Mouse (Mus musculus) NIH3T3 (cell line): Measurements from ENCODE around the gene Chn1.
A peak's percentile ranks its signal among the peaks of the same experiment; 100 is the strongest.
"Not testable (repeated sequence)": the region's sequence is repeated elsewhere in the genome, so short reads cannot be mapped to it uniquely, and the experiment has no call there.

Source experiments
- DNase-seq: peaks from one replicate; pipeline ENCODE4 v3.0.0-alpha.2; 2012; ENCODE audit warnings: low read depth

The Chn1 gene

DNA sequence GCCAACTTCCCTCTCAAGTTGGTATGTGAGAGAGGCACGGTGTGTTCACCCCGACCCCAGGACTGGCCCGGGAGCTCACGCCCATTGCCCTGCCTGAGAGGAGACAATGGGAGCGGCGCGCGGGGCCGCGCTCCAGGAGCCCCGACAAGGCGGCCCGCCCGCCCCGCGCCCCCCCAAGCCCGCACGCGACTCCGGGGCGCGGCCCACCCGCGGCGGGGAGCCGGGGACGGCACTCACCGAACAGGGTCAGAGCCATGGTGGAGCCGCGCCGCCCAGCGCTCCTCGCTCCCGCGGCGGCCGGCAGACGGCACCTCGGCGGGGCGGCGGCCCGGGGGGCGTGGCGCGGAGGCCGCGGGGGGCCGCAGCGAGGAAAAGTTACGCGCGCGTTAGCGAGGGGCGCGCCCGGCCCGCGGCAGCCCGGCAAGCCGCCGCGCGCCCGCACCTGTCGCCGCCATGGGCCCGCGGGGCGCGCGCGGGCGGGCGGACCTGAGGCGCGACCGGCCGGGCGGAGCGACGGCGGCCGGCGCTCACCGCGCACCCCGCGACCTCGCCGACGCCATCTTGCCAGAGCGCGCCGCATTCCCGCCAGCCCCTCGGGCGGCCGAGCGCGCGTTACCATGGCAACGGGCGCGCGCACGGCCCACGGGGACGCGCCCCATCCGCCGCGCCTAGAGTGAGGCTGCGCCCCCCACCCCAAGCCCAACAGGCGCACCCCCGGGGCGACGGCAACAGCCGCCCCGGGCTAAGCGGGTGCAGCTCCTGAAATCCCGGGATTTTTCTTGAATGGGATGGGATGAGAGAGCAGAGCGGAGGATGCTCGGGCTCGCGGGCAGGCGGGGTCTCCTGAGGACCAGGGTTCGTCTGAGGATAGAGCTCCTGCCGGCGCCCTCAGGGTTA is at the start of gene Chn1:
Gene Chn1, minus strand, starts transcription at position 561 of the 897 bp plus-strand sequence.
- DNase-seq = peak; percentile 23

DNA sequence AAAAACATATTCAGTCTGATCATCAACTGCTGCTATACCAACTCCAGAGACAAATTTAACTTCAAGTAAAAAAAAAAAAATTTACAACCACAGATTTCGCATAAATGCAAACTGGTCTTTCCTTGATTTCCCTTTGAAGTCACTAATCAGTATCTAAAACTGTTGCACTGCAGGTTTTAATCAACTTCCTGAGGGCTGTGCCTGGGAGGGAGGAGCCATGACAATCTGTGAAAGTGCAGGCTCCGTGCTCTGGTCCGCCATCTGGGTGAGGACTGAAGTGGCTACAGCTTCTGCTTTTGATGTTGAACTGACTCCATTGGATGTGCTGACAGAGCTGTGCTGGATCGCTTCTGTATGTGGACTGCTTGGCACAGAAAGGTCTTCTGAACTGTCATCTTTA is 43.6 kb upstream of the Chn1 start:
- DNase-seq = no peak

DNA sequence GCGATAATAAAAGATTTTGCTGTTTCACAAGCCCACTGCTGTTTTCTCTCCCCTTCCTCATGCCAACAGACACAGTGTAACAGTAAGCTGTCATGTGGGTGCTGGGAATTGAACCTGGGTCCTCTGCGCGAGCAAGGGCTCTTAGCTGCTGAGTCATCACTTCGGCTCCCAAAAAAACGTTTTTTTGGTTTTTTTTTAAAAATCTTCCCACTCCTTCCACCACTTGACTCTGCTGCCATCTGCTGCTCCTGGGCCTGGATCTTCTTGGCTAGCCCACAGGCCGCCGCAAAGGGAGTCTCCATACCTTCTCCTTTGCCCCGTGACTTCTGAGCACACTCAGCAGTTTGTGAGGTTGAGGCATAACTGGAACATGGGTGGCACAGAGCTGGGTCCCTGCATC is 32.5 kb upstream of the Chn1 start:
- DNase-seq = peak; percentile 12

DNA sequence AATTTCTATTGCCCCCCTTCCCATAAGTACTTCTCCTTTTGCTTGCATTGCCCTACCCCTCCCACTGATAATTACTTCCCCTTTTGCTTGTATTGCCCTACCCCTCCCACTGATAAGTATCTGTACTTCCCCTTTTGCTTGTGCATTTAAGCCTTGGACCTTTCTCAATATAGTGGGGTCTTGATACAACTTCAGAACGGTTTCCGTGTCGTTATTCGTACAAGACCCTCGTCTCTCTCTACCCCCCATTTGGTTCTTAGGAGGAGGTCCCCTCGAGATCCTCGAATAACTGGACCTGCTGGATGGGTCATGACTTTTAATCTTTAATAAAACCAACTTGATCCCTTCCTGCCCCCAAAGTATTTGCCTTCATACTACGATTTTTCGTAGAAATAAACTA is 25.0 kb upstream of the Chn1 start:
- DNase-seq = not testable (repeated sequence)

DNA sequence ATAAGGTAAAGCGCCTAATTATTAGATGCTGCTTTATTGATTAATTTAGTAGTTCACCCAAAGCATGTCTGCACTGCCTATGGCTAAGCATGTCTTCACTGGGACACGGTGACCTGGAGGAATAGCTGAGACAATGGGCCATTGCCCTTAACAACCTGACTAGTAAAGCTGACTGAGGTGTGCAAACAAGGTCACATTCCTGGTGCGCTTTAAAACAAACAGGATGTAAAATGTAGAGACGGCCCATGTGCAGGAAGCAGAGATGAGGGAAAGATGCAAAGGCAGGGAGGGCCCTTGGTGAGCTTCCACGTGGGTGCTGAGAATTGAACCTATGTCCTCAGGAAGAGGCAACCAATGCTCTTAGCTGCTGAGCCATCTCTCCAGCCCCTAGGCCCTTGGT is 23.6 kb upstream of the Chn1 start:
- DNase-seq = no peak

DNA sequence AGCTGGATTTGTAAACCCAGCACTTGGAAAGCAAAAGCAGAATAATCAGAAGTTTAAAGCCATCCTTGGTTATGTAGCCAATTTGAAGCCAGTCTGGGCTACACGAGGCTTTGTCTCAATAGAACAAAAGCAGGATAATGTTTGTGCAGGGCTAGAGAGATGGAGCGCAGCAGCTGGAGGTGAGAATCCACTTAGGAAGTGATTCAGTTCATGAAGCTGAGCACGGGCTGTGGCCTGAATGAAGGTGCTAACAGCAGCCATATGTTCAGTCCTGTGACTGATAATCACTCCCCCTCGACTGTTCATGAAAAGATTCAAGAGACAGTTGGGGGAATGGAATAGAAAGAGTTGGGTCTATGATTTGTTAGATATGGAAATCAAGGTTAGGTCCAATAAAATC is 23.0 kb upstream of the Chn1 start:
- no peak for DNase-seq

DNA sequence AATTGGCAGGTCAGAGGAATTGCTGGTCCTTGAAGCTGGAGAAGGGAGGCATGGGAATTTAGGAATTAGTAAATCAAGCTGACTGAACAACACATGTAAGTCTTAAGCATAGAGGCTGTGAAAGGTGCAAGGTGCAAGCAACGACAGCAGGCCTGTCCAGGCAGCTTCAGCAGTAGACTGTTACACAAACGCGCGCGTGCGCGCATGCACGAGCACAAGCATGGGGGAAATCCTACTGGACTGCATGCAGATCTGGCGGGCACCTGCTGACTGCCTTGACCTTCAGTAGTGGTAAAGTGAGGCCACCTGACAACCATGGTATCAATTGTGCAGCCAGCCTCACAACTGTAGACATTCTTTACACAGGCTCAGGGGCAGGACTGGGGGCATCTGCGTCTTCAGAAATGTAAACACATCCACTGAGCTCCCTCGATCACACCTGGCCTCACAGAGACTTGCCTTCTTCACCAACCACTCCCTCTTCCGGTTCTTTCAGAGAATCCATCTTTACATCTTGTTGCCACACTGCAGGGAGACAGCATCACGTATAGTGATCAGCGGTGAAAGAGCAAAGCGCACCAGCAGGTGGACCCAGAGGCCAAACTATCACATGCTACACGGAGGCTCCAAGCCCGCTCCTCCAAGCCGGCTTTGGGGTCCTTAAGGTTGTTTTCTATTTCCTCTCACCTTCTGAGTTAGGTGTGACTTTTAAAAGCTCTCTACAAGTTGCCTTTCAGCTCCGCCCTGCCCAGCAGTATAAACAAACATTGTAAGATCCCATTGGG is 16.9 kb upstream of the Chn1 start:
- peak; percentile 17 for DNase-seq

DNA sequence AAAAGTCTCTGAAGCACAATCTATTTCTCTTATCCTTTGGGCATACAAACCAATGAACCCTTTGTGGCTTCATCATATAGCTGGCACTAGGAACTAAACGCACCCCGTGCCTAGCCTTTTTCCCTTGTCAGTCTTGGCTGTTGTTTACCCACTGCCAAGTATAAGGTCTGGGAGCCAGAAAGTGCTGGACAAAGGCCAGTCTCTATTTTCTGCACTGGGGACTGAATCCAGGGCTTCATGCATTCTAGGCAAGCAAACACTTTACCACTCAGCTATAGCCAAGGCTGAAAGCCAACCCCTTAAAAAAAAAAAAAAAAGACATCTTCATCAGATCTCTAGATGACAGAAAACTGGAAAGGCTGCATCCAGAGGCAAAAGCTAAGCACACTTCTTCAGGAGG is 15.2 kb upstream of the Chn1 start:
- peak; percentile 60 for DNase-seq

DNA sequence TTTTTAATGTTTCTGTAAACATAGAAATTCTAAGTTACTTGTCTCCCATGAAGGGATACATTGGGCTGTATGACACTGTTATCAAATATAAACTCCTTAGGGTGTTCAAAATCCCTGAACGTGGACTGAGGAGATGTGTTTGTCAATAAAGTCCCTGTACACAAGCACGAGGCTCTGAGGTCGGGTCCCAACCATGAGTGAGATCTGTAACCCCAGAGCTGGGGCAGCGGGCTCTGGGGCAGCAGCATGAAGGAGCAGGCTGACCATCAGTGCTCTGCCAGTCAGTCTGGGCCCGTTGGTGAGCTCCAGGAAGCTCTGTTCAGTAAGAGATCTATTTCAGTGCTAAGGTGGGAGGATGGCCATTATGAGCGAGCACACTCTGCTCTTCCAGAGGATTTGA is 13.2 kb upstream of the Chn1 start:
- no peak for DNase-seq

DNA sequence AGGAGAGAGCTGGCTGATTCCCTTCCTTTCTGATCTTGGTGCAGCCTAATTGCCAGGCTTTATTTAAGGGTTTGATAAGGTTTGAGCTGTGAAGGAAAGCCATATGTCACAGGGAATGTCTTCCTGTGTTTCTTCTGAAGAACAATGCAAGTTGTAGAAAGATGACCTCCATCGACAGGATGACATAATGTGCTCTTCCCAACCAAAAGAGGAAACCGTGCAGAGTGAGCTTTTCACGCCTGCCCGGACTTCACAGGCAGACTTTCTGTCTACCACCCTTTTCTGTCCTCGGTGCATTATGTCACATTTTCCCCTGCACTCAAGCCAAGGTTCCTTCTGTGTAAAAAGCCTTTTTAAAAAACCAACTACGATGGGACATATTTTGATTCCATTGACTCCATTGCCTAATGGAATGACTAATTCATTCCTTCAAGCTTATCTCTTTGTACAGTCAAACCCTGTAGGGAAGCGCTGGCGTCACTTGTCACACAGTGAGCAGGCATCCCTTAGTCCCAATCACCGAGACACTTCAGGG is 7.3 kb upstream of the Chn1 start:
- no peak for DNase-seq

DNA sequence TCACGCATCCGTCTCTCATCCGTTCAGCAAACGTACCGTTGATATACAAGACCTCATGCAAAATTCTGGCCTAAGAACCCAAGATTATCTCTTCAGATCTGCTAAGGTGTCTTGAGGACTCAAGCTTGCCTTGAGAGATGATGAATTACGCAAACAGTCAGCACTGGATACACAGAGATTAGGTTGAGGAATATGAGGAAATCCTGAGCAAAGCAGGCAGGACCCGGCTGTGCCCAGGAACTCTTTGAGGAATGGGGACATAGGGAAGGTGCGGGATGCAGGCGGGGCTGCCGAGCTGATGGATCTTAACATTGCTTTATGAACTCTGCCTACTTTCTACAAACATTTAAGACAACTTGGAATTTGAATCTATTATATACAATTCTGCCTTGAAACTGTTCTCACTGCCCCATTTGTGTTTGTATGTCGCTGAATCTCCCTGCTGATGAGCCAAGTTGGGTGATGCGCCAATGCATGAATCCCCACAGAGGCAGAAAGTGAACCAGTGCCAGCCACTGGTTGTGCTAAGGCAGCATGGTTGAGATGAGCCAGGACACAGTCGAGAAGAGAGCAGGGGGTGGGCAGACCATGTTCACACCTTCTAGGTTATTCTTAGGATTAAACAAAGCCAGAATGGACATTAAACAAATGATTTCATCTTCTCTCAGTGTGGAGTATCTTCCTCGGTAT is 5.3 kb upstream of the Chn1 start:
- DNase-seq = no peak

DNA sequence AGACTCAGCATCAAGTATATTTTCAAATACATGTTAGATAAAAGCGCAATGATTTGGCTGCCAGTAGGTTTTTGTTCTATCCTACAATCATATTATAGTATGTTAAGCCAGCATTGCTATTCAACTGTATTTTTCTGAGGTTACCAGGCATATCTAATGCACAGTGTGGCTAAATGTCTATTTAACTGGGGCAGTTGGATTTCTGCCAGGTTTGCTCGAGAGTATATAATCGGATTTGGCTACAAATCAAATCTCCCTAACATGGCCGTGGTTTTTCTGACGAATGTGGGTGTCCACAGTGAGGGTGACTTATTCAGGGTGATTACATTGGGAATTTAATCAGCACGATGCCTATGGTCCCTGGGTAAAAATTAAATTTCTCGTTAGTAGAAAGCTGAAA is 4.7 kb upstream of the Chn1 start:
- DNase-seq = no peak

DNA sequence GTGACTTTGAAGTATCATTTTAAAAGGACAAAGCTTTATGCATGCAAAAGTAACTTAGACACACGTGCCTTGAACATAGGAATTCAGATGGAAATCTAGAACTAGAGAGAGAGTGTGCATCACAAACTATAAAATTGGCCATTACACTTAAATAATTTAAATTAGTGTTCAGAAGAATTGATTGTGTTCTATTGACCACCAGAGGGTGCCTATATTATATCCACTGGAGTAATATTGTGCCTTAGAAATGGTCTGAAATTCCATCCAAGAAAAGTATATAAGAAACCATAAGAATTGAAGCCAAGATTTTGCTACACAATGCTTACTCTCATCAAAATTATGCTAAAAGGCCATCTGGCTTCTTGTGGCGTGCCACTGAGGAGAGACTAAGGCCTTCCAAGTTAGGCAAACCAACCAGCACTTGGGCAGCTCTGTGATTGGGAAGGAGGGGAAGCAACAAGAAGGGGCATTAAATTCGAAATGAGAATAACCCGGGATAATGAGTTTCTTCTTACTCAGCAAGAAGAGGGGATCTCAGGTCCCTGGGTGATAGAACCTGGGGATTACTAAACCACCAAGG is 4.0 kb upstream of the Chn1 start:
- DNase-seq = no peak

DNA sequence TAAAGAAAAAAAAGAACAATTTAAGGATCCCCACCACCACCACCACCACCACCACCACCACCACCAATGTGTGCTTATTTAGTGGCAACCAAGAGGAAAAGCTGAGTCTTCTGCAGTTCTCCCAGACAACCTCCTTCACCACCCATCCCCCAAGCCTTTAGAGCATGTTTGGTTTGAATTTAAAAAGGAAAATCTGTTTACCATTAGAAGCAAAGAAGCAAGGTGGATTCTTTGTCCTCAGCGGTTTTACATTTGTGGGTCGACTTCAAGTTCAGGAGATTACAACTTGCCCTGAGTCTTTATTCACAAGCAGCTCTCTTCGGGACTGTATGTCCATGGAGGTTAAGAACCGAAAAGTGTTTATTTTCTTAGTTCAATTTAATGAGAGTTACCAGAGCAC is 1.8 kb upstream of the Chn1 start:
- no peak for DNase-seq

DNA sequence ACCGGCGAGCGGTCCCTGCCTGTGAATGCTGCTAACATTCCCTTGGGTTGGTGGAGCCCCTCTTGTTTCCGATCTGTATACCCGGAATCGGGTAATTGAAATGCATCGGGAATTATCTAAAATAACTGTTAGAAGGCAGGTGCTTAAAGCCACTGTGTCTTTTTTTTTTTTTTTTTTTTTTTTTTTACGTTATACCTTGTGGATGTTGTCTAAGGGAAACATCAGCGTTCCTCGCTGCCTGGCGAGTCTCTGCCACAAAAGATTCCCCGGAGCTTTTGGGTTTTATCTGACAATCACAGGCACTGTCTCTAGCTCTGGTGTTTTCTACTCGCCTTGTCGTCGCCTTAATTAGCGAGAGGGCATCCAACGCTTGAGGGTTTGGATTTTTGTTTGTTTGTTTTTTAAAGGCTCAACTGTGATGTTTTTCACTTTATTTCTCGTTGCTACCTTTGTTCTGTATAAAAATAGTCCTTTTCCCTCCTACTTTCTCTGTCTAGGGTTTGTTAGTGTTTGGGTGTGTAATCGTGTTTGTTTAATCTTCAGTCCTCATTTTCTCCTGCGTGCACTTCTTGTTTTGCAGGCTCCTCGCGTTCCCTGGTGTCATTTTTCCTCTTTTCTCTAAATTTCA is 651 bp upstream of the Chn1 start:
- no peak for DNase-seq

DNA sequence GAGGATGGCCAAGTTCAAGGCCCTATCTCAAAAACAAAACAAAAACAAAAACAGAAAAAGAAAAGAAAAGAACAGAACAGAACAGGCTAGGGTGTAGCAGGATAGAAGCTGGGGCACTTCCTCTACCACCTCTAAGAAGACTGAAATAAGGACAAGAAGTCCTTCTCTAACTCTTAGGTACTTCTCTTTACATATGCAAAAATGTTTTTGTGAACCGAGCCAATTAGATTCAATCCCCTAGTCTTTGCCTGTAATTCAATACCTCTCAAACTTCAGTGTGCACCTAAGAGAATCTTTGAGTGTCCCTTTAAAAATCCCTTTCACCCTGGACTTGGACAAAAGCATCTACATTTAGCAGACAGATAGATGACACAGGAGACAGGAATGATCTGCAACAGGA is 2.2 kb downstream of the Chn1 start:
- DNase-seq = no peak

DNA sequence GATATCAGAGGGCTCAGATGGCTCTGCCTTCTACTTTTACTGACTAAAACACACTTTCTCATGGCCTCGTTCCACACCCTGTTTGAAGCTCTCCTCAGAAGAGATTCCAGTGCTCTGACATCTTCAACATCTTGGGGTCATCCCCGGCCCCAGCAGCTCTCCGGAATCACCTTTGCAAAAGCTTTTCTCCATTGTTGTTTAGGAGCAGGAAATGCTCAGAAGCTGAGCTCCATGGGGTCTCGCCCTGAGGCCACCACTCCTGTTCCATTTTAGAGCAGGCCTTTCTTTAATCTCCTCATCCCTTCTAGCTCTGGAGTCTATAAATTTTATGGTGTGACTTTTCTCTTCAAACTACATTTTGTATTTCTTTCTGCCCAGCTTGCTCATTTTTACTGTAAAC is 6.5 kb downstream of the Chn1 start:
- no peak for DNase-seq

DNA sequence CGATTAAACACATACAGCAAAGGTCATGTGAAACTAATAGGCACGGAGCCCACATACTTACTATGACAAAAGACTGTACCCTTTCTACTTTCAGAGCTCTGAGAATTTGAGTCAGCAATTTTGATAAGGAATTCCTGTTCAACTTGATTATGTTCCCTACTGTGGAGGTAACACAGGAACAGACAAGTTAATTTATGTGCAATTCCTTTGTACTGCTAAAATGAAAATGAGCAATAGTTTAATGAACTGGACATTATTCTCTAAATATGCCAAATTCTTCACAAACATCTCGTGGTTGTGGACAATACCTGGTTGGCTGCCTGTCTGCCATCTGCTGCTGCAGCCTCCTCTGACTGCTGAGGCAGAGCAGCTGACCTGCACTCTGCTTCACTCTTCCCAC is 11.6 kb downstream of the Chn1 start:
- DNase-seq = no peak

DNA sequence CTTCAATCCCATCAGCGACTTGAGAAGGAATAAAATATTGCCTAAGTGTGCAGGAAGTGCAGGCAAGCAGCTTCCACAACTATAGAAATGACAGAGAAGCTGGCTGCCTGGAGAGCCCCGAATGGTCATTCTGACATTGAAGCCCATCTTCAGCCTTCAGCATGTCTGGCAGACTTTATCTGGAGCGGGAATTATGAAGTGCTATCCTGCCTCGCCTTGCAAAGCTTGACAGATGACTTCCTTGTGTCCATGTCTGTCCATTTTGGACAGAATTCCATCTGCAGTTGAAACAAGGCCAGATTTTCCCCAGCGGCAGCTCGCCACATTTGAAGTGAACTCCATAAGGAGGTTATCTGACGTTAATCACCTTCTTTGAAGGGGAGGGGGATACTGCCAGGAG is 15.2 kb downstream of the Chn1 start:
- no peak for DNase-seq

DNA sequence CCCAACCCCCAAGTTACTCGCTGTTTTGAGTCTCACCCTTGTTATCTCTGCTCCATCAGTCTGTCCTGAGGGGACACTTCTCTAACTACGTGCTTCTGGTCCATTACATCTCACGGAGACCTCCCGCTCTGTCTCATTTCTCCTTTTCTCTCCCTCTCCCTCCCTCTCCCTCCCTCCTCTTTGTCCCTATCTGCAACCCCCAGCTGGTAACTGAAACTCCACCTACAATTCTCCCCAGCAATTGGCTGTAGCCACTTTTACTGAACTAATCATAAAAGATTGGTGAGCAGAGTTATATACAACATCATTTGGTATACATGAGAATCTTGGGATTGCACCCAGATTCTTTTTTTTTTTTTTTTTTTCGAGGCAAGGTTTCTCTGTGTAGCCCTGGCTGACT is 16.1 kb downstream of the Chn1 start:
- DNase-seq = no peak

DNA sequence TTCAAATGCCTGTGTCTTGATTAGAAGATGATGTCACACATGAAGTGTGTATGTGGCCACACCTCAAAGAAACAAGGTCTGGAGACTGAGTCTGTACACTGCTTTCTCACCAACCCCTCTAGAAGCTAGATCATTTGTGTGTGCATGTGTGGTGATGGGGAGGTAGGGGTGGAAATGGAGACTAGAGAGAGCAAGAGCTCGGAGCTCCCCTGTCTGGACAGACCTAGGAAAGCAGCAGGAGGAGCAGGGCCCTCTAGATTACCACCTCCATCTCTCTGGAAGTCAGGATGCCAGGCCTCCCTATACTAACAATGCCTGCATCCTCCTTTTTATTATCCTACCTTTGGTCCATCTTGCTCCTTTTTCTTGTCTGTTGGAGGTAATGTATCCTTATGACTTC is 27.8 kb downstream of the Chn1 start:
- no peak for DNase-seq

DNA sequence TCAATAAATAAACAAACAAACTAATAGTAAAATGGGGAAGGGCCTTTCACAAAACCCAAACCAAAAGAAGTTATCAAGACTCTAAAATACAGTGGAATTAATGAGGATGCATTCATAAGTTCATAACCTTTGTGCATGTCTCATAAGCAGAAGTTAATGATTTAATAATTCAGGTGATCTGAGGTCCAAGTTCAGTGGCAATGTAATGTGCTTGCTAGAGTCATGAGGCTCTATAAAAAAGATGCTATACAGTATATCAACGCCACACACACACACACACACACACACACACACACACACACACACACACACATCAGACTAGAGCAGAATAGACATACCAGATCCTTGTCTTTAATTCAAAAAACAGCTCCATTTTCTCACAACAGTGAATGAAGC is 28.8 kb downstream of the Chn1 start:
- no peak for DNase-seq
